Mouse (Mus musculus): ENCODE results near the gene Trpm8. TPM values are rescaled to one million over a fixed set of nuclear protein-coding genes. Genes with fewer than 3 reads are reported as not detected.

Gene Trpm8
- total RNA-seq, 4 experiments from 2014 or later = 0.09 to 0.22 TPM; not detected in 2

DNA sequence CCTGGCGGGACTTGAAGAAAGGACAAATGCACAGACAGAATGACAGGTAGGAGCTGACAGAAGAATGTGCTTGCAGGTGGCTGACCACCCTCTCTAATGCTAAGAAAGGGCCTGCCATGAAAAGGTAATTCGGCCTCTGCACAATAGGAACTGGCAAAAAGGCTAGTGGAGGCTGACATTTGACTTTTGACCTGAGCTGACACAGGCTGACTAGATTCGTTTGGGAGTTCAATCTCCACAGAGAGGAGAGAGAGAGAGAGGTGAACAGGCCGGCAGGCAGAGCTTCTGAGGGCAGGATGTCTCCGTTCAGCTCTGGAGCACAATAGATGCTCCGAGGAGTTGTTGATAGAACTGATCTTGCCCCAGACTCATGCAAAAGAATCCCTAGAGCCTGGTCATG, 31.1 kb upstream of the Trpm8 start:
- no peak for DNase-seq (ENCODE audit: low spot score in 2 of 2)

DNA sequence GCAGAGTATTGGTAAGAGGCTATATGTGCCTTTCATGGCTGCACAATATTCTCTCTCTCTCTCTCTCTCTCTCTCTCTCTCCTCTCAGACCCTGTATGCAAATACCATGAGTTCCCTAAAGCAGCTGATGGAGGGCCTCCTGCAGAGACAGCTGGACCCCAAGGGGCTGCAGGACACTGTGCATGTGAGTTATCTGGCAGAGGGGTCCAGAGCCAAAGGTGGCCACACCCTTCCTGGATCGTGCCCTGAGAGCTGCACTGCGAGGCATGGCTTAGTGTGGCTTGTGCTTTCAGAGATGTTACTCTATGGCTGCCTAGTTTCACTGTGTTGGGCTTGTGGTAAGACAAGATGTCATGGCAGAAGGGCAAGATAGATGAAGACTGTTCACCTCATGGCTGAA, 29.8 kb upstream of the Trpm8 start:
- no peak for DNase-seq (ENCODE audit: low spot score in 2 of 2)

GRCm38 (mm10) chr1:88248658-88249057, 28.8 kb upstream of the Trpm8 start:
- no peak for DNase-seq (ENCODE audit: low spot score in 2 of 2)

DNA sequence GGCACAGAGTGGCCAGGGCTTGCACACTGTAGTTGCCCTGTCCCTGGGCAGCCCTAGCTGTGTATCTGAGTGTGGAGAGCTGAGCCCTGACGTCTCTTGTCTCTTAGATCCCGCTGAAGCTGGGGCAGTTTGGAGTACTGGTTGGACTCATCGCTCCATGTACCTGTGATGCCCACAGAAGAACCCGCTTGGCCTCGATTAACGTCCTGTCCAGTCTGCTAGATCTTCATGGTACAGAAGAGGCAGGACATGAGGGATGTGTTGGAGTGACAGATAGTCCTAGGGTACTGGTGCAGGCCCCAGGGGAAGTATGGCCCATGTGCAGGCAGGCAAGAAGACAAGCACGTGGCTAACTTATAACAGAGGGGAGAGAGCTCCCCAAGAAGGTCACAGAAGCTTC, 27.9 kb upstream of the Trpm8 start:
- DNase-seq (ENCODE audit: low spot score in 2 of 2) = no peak

DNA sequence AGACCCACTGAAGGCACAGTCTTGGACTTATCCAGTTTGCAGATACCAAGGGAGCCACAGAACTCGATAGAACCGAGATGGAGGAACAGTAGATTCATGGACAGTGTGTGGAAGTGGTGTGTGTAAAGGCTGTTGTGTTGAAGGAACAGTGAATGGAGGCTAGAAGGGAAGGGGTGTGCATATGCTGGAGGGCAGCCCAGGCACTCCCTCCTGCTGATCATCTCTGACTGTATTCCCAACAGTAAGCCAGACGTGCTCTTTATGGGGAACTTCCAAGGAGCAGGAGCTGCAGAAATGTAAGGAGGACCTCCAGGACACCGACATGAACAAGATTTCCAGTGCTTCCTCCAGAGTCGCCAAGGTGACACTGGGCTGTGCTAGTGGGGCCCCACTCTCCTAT, 27.4 kb upstream of the Trpm8 start:
- DNase-seq (ENCODE audit: low spot score in 2 of 2) = no peak

DNA sequence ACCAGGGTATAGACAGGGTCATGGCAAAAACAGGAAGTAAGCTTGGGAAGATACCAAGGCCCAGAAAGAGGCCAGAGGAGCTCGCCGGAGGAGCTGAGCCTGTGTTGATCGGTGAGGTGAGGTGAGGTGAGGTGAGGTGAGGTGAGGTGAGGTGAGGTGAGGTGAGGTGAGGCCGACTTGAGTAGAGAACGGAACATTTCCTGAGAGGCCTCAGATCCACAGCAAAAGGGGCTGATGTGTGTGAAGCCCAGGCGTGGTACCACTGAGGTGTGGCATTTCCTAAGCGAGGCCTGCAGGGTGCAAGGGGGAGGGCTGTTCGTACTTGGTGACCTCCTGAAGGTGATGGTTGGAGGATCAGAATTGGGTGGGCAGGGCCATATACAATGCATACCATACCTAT, 24.4 kb upstream of the Trpm8 start:
- DNase-seq (ENCODE audit: low spot score in 2 of 2) = no peak

GRCm38 (mm10) chr1:88253540-88253939, 23.9 kb upstream of the Trpm8 start:
- DNase-seq (ENCODE audit: low spot score in 2 of 2) = no peak

DNA sequence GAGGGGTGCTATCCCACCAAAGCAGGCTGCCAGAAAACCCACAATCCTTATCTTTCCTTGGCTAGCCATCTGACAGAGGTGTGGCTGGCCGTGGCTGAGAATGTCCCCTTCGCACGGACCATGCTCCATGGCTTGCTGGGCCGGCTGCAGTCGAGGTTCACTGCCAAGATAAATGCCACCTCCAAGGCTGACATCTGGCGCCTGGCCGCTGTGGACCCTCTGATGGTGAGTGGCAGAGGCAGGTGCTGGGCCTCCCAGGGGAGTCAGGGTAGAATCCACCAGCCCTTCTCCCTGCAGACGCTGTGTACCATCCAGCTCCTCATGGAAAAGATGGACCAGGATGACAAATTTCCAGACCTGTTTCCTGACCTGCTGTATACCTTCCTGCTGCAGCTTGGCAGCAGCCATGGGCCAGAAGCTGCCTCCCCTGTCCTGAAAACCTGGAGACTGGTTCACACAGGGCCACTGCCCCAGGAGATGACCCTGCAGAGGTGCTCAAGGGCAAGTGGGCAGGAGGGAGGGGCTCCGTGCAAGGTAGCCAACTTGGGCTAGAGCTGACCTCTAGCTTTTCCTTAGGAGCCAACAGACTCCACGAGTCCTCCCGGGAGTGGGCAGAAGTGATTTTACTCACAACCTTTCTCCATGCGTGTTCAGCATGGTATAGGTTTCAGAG, 22.5 kb upstream of the Trpm8 start:
- DNase-seq (ENCODE audit: low spot score in 2 of 2) = peak in 1 of 2 experiments; percentile 26

GRCm38 (mm10) chr1:88255466-88255857, 22.0 kb upstream of the Trpm8 start:
- DNase-seq (ENCODE audit: low spot score in 2 of 2) = no peak

DNA sequence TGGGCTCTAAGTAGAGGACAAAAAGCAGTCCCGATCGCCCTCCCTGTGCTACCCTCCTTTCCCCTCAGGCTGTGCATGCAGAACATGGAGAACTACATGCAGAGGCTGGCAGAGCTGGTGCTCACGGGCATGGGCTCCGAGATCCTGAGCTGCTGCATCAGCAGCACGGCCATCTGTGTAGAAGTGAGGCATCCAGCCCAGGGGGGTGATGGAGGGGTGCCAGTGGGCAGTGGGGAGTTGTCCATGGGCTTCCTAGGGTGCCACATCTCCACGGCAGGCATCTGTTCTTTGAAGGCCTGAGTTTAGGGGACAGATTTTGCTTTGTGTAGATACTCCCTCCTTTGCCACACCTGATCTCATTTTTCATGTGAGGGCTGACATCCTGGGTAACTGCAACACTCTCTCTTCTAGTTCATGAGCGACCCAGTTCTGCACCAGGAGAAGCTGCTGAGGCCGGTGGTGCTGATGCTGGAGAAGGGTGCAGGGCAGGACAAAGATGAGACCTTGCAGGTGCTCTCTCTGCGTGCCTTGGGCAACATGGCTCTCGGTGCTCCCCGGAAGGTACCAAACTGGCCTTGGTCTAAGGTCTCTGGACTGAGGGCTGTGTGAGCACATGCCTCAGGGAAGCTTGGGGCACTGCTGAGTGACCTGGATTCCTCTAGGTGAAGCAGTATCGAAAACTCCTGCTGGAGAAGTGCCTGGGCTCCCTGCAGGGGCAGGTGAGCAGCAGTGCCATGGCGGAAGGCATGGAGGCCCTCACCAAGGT, 21.3 kb upstream of the Trpm8 start:
- DNase-seq (ENCODE audit: low spot score in 2 of 2) = peak in 1 of 2 experiments; percentile 22

DNA sequence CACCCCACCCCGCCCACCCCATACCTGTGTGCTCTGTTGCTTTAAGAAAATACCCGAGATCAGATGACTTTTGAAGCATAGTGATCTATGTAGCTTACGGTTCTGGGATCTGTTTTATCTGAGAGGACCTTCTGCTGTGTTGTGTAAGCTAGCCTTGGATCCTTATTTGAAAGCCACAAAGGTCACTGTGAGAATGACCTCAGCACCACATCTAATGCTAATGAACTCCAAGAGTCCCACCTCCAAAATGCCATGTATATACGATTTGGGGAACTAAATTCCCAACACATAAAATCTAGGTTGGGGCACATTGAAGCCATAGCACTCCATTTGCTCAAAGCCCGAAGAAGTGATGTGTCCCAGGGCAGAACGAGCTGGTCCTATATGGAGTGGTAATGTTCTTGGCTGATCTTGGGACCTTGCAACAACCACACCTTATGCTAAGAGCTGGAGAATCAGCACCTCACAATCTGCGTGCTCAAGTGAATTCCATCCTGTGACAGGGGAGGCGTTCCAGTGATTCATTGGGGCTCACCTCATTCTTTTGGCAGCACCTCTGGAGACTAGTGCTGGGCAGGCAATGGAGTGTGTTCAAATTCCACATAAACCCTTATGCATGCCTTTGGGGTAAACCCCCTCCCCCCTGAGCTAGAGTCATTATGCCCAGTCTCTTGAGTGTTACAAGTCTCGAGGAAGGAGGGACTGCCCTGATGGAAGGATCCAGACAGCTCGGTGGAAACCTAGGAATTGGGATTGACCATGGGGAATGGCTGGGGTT, 20.4 kb upstream of the Trpm8 start:
- no peak for DNase-seq (ENCODE audit: low spot score in 2 of 2)

- DNase-seq (ENCODE audit: low spot score in 2 of 2) = no peak
Measured at GRCm38 (mm10) chr1:88257681-88258080, 19.8 kb upstream of the Trpm8 start.

- no peak for DNase-seq (ENCODE audit: low spot score in 2 of 2)
Measured at GRCm38 (mm10) chr1:88258361-88258760, 19.1 kb upstream of the Trpm8 start.

DNA sequence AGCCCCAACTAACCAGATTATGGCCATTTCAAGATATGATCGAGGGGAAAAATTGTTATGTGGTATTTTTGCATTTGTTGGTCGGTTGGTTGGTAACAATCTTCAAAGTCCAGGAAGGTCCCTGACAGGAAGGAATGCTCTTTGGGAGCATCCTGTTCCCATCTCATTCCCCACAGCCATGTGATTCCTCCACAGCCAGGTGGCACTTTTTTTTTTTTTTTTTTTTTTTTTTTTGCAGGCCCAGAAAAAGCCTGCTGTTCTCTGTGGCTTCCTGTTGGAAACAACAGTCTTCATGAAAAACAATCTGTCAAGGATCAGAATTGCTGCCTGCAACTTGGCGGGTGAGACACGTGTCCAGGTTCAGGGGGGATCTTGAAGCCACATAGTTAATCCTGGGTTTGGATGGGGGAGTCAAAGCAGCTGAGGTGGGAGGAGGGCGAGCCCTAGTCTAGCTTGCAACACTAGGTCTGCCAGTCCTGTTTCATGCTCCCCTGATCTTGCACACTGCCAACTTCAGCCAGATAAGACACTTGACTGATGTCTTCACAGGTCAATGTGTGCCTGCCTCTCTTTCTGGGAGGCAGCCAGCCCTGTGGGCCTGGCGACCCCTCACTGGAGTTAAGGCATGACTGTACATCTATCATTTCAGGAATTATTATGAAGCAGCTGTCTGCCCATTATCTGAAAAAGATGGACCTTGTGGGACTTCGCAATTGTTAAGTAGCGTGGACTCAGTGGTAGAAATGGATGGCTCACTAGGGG, 18.4 kb upstream of the Trpm8 start:
- peak in 1 of 2 experiments; percentile 19 for DNase-seq (ENCODE audit: low spot score in 2 of 2)

GRCm38 (mm10) chr1:88259643-88260024, 17.8 kb upstream of the Trpm8 start:
- DNase-seq (ENCODE audit: low spot score in 2 of 2) = no peak

DNA sequence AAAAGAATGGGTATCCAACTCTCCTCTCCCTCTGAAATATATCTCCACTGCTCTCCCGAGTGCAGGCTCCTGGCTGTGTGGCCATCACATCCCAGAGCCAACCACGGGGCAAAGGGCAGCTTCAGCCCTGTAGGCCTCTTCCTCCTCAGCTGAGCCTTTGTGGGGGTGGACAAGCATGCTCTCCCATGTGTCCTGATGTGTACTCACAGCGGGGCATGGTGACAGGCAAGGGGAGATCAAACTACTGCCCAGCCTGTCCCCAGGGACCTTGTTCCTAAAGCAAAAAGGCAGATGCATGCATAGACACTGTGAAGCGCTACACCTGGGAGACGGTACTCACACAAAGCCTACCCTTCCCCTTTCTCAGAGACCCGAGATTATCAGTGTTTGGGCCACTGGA, 17.3 kb upstream of the Trpm8 start:
- DNase-seq (ENCODE audit: low spot score in 2 of 2) = peak in 1 of 2 experiments; percentile 48

- DNase-seq (ENCODE audit: low spot score in 2 of 2) = no peak
Measured at GRCm38 (mm10) chr1:88260604-88261377, 16.7 kb upstream of the Trpm8 start.

DNA sequence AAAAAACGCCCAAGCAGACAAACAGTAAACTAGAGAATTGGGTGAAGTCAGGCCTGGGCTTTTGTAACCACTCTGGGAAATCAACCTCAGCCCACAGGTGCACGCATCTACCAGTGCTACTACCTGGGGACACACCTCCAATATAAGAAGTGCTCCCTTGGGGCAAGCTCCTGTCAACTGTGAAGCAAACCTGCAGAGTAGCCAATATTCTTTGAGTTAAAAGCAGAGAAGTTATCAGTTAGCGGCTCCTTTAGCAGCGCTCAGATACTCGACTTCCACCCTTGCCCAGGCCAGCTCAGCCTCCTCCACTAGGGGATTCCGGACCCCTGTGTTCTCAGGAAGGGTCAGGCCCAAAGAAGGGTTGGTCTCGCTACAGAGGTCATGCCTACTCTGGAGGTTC, 15.8 kb upstream of the Trpm8 start:
- no peak for DNase-seq (ENCODE audit: low spot score in 2 of 2)

DNA sequence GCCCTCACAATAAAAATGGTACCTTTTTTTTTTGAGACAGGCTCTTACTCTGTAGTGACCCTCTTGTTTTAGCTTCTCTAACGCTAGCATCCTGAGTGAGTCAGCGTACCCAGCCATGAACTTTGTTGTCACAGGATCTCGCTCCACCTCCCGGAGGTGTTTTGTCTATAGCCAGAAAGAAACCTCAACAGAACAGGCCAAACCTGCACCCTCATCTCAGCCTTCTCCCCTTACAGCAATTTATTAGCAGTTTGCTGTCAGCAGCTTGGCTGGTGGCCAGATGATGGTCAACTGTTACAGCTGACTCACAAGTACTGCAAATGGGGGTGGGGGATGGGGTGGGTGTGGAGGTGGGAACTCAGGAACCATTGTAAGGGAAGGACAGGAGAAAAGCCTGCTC, 15.2 kb upstream of the Trpm8 start:
- DNase-seq (ENCODE audit: low spot score in 2 of 2) = peak; percentile 29 to 63

GRCm38 (mm10) chr1:88262961-88263360, 14.5 kb upstream of the Trpm8 start:
- DNase-seq (ENCODE audit: low spot score in 2 of 2) = no peak

DNA sequence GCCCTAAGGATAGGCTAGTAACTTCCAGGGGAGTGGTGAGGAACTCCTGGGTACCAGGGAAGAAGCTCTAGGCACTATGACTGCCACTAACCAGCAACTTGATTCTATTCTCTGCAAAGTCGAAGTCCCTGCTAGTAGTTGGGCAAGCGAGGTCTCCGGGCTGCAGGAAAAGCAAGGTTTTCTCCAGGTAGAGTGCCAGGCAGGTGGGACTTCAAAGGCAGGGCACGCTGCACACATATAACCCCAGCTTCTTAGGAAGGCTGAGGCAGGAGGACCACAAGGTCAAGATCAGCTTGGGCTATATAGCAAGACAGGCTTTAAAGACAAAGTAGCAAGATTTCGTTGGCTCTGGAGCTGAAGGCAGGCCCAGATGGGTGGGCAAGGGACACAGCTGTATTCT, 13.7 kb upstream of the Trpm8 start:
- DNase-seq (ENCODE audit: low spot score in 2 of 2) = no peak

Data from layer of hippocampus, adult 8-10 months (tissue).